Mouse (Mus musculus) adrenal gland, adult 2 months (tissue): ENCODE results near the gene Rad51b. TPM values are rescaled to one million over a fixed set of nuclear protein-coding genes. Genes with fewer than 3 reads are reported as not detected.

Source experiments
- DNase-seq: peaks from one replicate; pipeline ENCODE4 v3.0.0; 2021
- polyA plus RNA-seq: library from polyadenylated mRNA; depleted of rRNA; stranded (reverse); fragments of >200 nt; gene quantifications from 2 replicates; pipeline ENCODE4 v1.2.3, GENCODE M21; 2012
- total RNA-seq, 2 experiments: library from RNA; stranded (reverse); gene quantifications; 2 replicates each; pipeline ENCODE4 v1.2.3; 2021

Rad51b gene
- total and polyA plus RNA-seq, 3 experiments = 0.08 to 0.49 (median 0.45) TPM

DNA sequence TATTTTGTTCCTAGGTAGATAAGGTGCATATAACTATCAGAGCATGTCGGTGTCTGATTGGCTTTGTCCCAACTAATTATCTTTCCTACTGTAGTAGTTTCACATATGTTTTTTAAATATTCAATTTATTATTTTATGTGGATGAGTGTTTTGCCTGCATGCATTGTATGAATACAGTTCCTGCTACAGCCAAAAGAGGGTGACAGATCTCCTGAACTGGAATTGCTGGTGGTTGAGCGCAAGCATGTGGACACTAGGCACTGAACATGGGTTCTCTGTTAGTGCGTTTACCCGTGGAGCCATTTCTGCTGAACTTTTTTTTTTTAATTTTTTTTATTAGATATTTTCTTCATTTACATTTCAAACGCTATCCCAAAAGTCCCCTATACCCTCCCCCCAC, 358.1 kb downstream of the Rad51b start:
- DNase-seq = no peak

DNA sequence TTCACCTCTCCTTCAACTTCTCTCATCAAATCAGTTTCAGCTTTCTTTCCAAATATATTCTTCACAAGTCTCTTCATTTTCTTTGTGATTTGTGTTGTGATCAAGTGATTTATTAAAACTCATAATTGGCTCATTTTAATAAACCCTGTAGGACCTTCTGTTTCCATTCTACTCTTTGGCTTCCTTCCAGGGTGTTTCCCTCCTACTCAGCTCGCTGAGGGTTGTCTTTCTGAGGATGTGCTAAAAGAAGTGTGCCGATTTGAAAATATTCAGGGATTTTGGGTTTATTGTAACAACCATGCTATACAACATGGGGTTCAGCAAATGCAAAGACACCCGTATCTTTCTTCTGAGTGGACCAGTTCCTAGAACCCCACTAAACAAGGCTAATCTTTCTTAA, 361.8 kb downstream of the Rad51b start:
- no peak for DNase-seq

DNA sequence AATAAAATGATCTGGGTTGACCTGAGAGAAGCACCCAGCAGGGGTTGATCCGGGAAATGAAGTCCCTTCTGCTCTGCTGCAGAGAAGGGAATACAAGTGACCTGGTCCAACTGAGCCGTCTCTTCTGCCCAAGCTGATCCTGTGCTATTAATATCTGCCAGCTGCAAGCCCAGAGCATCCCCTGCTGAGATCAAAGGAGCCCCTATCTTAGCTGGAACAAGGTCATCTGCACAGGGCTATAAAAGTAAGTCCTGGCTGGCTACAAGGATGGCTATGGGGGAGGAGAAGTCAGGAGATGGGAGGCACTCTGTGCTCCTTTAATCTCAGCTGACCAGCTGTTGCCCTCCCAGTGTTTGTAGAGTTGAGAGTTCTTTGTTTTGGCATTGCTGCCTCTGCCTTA, 364.2 kb downstream of the Rad51b start:
- peak; percentile 79 for DNase-seq

DNA sequence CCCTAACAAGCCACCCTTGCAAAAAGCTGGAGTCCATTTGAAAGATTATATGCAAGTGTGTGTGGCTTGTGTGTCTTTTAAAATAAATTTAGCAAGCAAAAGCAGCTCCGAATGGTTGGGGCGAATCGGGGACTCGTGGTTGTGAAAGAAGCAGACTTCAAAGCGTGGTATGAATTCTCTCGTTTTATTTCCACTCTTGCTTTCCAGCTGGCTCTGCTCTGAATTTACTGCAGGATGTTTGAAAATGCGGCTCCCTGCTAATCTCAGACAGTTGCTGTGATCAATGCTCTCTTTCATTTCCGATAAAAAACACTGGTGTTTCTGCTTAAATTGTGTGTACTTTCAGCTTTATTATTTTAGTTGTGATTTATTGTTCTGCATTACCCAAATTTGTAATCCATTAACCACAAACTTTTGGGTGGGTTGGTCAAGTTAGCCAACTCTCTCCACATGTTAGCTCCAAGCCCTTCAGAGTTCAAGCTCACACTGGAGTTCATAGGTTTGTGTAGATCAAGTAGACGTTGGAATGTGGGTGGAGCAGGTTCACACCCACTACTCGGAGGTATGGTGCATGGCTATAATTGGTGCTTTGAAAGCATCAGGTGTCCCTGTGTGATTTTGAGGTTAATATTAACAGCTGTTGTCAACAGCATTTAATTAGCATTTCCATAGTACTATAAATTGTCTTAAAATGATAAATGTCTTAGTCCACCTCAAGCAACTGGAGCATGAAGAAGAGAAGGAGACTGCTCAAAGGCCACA, 366.2 kb downstream of the Rad51b start:
- peak; percentile 46 for DNase-seq

DNA sequence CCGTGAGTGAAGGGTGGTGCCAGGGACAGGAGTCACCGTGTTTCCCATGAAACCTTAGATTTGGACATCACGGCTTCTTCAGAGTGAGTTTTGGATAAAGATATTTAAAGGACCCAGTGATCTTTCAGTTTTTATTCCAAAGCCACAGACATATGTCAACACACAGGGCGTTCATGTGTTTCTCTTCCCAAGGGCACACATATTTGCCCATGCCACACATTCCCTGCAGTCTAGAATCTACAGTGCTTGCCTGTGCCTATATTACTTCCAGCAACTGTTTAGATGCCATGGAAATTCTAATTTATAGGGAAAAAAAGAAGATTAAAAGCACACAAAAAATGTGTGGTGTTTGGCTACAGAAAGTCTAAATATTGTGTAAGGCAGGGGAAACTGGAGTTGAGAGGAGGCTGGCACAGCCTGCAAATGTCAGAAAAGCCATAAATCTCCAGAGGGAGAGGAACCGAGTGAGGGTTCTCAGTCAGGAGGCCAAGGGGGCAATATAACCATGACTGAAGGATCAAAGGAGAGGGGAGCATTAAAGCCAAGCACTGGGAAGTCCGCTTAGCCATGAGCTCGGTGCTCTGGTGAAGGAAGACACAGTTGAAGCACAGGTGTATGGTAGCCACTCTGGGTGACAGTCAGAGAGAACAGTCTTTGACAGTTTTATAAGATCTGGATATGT, 367.0 kb downstream of the Rad51b start:
- DNase-seq = peak; percentile 63

DNA sequence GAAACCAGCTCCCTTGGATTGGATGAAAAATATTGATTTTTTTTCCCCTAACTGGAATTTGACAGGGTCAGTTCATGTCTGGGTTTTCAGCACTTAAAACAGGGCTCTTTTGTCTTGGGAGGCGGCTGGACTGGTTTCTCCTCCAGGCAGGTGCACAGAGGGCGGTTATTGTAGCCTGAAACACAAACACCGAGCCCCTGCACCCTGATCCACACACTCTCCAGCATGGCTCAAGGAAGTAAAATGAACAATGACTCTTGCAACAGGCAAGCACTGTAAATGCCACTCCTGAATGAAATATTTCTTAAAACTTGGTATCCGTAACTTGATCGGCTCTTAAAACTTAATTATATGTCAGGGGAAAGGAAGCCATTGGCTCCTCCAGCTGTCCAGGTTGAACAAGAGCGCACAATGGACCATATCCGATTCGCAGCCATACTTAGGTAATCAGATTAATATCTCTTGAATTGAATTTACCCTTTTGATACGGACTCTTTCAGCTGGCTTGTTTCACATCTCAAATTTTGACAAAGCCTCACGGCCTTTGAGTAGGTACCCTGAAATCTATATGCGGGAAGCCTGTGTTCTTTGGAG, 377.9 kb downstream of the Rad51b start:
- no peak for DNase-seq

GRCm38 (mm10) chr12:79675440-79676176, 378.5 kb downstream of the Rad51b start:
- peak; percentile 41 for DNase-seq

GRCm38 (mm10) chr12:79676251-79676650, 379.2 kb downstream of the Rad51b start:
- no peak for DNase-seq

- peak; percentile 62 for DNase-seq
Observed at GRCm38 (mm10) chr12:79676896-79677295, 379.8 kb downstream of the Rad51b start.

- DNase-seq = no peak
Observed at GRCm38 (mm10) chr12:79679251-79679901, 382.3 kb downstream of the Rad51b start.

- no peak for DNase-seq
Observed at GRCm38 (mm10) chr12:79679941-79680697, 383.0 kb downstream of the Rad51b start.

DNA sequence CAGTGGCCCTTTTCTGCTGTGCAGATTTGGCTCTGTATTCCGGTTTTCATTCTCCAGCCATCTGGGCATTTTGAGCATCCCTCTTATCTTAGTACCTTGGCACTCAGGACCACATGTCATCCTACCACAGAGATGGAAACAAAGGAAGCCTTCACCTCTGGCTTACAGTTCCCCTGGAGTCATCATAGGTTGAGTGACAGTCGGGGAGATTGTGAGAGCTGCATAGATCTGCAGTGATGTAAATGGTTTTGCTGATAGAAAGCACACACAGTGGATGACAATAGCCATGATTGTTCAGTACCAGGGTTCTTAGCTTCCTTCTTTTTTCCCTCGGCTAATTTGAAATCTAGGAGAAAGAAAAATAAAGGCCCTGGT, 383.6 kb downstream of the Rad51b start:
- no peak for DNase-seq

- DNase-seq = no peak
Observed at GRCm38 (mm10) chr12:79681571-79681970, 384.5 kb downstream of the Rad51b start.

- DNase-seq = no peak
Observed at GRCm38 (mm10) chr12:79683350-79683749, 386.3 kb downstream of the Rad51b start.

DNA sequence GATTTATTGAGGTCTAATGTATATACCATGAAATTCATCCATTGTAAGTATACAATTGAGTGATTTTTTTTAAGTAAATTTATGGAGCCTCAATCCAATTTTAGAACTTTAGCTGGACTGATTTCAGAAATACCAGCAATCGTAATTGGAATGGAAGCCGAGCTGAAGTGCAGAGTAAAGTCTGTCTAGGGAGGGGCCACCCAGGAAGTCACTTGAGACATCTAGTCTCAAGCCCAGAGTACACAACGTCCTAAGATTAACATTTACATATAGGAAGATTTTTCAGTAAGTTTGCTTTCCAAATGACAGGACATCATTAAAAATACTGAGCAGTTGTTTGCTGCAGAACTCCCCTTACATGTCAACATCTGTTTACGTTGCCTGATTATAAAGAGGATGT, 386.7 kb downstream of the Rad51b start:
- no peak for DNase-seq

GRCm38 (mm10) chr12:79684338-79684737, 387.3 kb downstream of the Rad51b start:
- DNase-seq = no peak

- DNase-seq = no peak
Observed at GRCm38 (mm10) chr12:79686594-79687325, 389.7 kb downstream of the Rad51b start.

- DNase-seq = no peak
Observed at GRCm38 (mm10) chr12:79687683-79688386, 390.8 kb downstream of the Rad51b start.

GRCm38 (mm10) chr12:79689299-79689698, 392.2 kb downstream of the Rad51b start:
- DNase-seq = no peak
